Mouse (Mus musculus) liver, adult 2 months (tissue): ENCODE measurements around the gene Gpr18. TPM values are rescaled to one million over a fixed set of nuclear protein-coding genes. Genes with fewer than 3 reads are reported as not detected.

Source experiments
- DNase-seq: peaks from one replicate; pipeline ENCODE4 v3.0.0-alpha.2; 2011; ENCODE audit warnings: low read depth, low spot score; ENCODE audit errors: extremely low read depth
- H3K27ac ChIP-seq: fragments of 200-500 bp; replicated peaks from 2 replicates; pipeline ENCODE4 v1.5.1; 2012; ENCODE audit warnings: low read depth, mild to moderate bottlenecking, control low read depth, inconsistent platforms, low read length; ENCODE audit not compliant: insufficient read depth
- H3K27me3 ChIP-seq: fragments of 200-500 bp; 2 replicates; pipeline ENCODE4 v1.6.1; 2012; ENCODE audit warnings: mild to moderate bottlenecking, moderate library complexity, low read length, inconsistent platforms; ENCODE audit not compliant: control insufficient read depth, insufficient read depth
- H3K36me3 ChIP-seq: fragments of 200-500 bp; 2 replicates; pipeline ENCODE4 v1.6.1; 2012; ENCODE audit warnings: low read length, inconsistent platforms; ENCODE audit not compliant: control insufficient read depth, insufficient read depth
- H3K4me1 ChIP-seq: fragments of 200-500 bp; 2 replicates; pipeline ENCODE4 v1.6.1; 2011; ENCODE audit warnings: low read length; ENCODE audit not compliant: control insufficient read depth, insufficient read depth
- H3K4me3 ChIP-seq: fragments of 200-500 bp; 2 replicates; pipeline ENCODE4 v1.5.1; 2011; ENCODE audit warnings: low read depth, mild to moderate bottlenecking, control low read depth, low read length, moderate library complexity; ENCODE audit not compliant: insufficient read depth
- H3K79me2 ChIP-seq: fragments of 200-500 bp; 2 replicates; pipeline ENCODE4 v1.6.1; 2012; ENCODE audit warnings: inconsistent platforms, mild to moderate bottlenecking, low read length, moderate library complexity; ENCODE audit not compliant: control insufficient read depth, insufficient read depth
- H3K9ac ChIP-seq: fragments of 200-500 bp; 2 replicates; pipeline ENCODE4 v1.6.1; 2012; ENCODE audit warnings: low read depth, mild to moderate bottlenecking, control low read depth, inconsistent platforms, low read length
- CTCF ChIP-seq: fragments of 200-500 bp; IDR thresholded peaks from 2 replicates; pipeline ENCODE4 v1.5.1; 2011; ENCODE audit warnings: low read depth, low read length, control low read depth
- POLR2A ChIP-seq: fragments of 200-500 bp; IDR thresholded peaks from 2 replicates; pipeline ENCODE4 v1.6.1; 2011; ENCODE audit warnings: low read length, control low read depth; ENCODE audit not compliant: insufficient read depth; ENCODE audit errors: extremely low read depth
- WGBS: fragments of 180-500 bp; shearing (Covaris S2); methylation state at CpG from one replicate; pipeline ENCODE4 v1.1.7; 2018; 5-methylcytosine and 5-hydroxymethylcytosine counted together
- polyA plus RNA-seq: library from polyadenylated mRNA; depleted of rRNA; stranded (reverse); fragments of >200 nt; gene quantifications from 2 replicates; pipeline ENCODE4 v1.2.3, GENCODE M21; 2012
- total RNA-seq: library from RNA; depleted of rRNA; stranded (reverse); fragments of >200 nt; gene quantifications from 2 replicates; pipeline ENCODE4 v1.2.3, GENCODE M21; 2014

The Gpr18 gene
- total and polyA plus RNA-seq, 2 experiments: 0.37 to 0.93 TPM

GRCm38 (mm10) chr14:121899071-121899470 is 16.5 kb downstream of the Gpr18 start:
- WGBS: 87% methylated on average over 3 of the region's 3 CpGs
- TF ChIP-seq CTCF: no peak
- TF ChIP-seq POLR2A: no peak
- Histone ChIP-seq H3K27me3 (no peaks in the 10 kb centered on the region), H3K79me2 (peaks cover 33% of the 10 kb centered on the region), H3K9ac (no peak overlapping the region), H3K27ac (no peak overlapping the region), H3K4me1 (peaks cover 12% of the 10 kb centered on the region), H3K36me3 (no peaks in the 10 kb centered on the region), H3K4me3 (no peak overlapping the region)
- DNase-seq: no peak

GRCm38 (mm10) chr14:121898509-121898908 is 17.1 kb downstream of the Gpr18 start:
- Histone ChIP-seq H3K27ac (no peak overlapping the region), H3K79me2 (peaks cover 38% of the 10 kb centered on the region), H3K27me3 (no peaks in the 10 kb centered on the region), H3K36me3 (no peaks in the 10 kb centered on the region), H3K4me1 (peaks cover 17% of the 10 kb centered on the region), H3K9ac (no peak overlapping the region), H3K4me3 (no peak overlapping the region)
- no peak for DNase-seq
- TF ChIP-seq CTCF (no peak), POLR2A (no peak)
- 85% methylated on average over 11 of the region's 11 CpGs for WGBS

DNA sequence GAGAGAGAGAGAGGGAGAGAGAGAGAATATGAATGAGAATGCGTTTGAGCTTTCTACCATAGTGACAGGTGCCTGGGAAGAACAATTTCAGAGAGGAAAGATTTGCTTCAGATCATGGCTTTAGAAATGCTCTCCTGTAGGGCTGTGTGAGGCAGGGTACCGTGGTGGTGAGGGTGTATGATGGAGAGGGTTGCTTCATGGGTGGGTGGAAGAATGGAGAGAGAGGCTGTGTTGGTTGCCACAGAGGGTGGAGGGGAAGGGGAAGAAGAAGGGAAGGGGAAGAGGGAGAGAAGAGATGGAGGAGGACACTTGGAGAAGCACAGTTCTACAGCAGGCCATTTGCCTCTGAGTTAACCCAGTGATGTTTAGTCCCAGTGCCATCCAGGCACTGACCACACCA is 17.8 kb downstream of the Gpr18 start:
- 94% methylated on average over 2 of the region's 2 CpGs for WGBS
- TF ChIP-seq POLR2A (no peak), CTCF (no peak)

GRCm38 (mm10) chr14:121896126-121897090 is 19.2 kb downstream of the Gpr18 start:
- no peaks in the 10 kb centered on the region for H3K36me3 ChIP-seq
- H3K27me3 ChIP-seq: no peaks in the 10 kb centered on the region
- peaks cover 19% of the 10 kb centered on the region for H3K4me1 ChIP-seq
- TF ChIP-seq CTCF (no peak), POLR2A (no peak)
- whole genome bisulfite sequencing: 39% methylated on average over 6 of the region's 6 CpGs
- H3K4me3 ChIP-seq: no peak overlapping the region
- H3K9ac ChIP-seq: no peak overlapping the region
- DNase-seq: peak; percentile 55
- no peak overlapping the region for H3K27ac ChIP-seq
- peaks cover 40% of the 10 kb centered on the region for H3K79me2 ChIP-seq

More for the DNA sequence above, 17.8 kb downstream of the Gpr18 start:
- Histone ChIP-seq H3K4me3 (no peak overlapping the region), H3K4me1 (peaks cover 19% of the 10 kb centered on the region), H3K36me3 (no peaks in the 10 kb centered on the region), H3K9ac (no peak overlapping the region), H3K27ac (no peak overlapping the region), H3K79me2 (peaks cover 41% of the 10 kb centered on the region), H3K27me3 (no peaks in the 10 kb centered on the region)
- no peak for DNase-seq

DNA sequence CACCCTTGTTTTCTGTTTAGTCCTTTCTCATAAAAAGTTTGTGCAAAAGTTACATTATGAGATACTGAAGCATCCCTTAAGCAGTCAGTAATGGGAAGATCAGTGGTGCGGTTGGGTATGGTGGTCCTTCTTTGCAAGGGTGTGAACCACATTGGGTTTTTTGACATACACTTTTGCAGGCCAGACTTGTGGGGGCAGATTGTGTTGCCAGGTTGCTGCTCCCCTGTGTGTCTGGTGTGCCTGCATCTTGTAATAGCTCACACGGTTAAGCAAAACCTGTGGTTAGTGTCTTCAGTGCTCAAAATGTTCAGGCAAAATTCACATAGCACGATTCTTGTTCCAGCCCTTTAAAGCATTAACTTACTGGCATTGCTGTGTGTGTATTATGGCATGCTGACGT is 20.3 kb downstream of the Gpr18 start:
- TF ChIP-seq POLR2A (no peak), CTCF (no peak)
- Histone ChIP-seq H3K9ac (no peak overlapping the region), H3K4me1 (peaks cover 19% of the 10 kb centered on the region), H3K4me3 (no peak overlapping the region), H3K36me3 (no peaks in the 10 kb centered on the region), H3K27me3 (no peaks in the 10 kb centered on the region), H3K27ac (no peak overlapping the region), H3K79me2 (peaks cover 39% of the 10 kb centered on the region)
- no peak for DNase-seq
- WGBS: 97% methylated on average over 4 of the region's 4 CpGs

DNA sequence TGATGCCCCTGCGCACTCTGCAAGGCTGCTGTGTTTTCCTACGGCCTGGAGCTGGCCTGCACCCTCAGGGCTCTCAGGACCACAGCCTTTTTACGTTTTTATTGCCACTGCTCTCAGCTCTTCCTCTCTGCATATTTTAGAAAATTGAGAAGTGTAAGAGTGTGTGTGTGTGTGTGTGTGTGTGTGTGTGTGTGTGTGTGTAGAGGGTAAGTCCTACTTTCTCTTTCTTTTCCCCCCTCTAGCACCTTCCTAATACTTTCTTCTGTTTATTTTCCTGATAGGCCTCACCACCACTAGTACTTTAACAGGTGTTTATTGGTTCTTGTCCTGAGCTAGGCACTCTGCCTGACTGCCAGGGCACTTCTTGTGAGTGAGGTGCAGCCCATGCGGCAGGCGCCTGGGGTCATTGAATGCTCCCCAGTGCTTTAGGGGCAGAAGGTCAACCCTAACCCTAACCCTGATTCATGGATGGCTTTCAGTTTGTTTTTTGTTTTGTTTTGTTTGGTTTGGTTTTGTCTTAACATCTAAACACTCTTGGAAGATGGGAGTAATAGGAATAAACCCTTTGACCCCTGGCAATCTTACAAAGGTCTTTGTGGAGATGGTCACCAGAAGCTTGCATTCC is 21.0 kb downstream of the Gpr18 start:
- DNase-seq: peak; percentile 63
- peaks cover 37% of the 10 kb centered on the region for H3K79me2 ChIP-seq
- no peaks in the 10 kb centered on the region for H3K27me3 ChIP-seq
- peak overlapping the region; percentile 33; the same call in 1 of the 2 replicates for H3K27ac ChIP-seq
- H3K9ac ChIP-seq: no peak overlapping the region
- no peak for TF ChIP-seq POLR2A
- no peak for TF ChIP-seq CTCF
- no peak overlapping the region for H3K4me3 ChIP-seq
- H3K4me1 ChIP-seq: peaks cover 19% of the 10 kb centered on the region
- 57% methylated on average over 5 of the region's 5 CpGs for WGBS
- no peaks in the 10 kb centered on the region for H3K36me3 ChIP-seq
